In genomic region chr9:45181770-45182169, GRCm38 (mm10) we compare ENCODE assay signal across 12 mouse cellular contexts. TPM values are rescaled to one million over a fixed set of nuclear protein-coding genes. Genes with fewer than 3 reads are reported as not detected.
DNase-seq lines count a peak whose midpoint lies in the region; ATAC-seq and TF ChIP-seq lines count a peak whose summit lies in the region.
"Had no signal": no experiment of that assay in that cellular context is flagged by ENCODE, and none has a peak within 500 bp of the region (broad histone marks: within the 10 kb centered on the region; RNA-seq: fewer than 3 reads in every experiment).

BC049352 (plus strand) TSS chr9:45182007.

- DNase-seq in heart, adult 18-20 months = peak; percentile 10 to 49
- DNase-seq in heart, embryonic 10.5 days (ENCODE audit: low spot score) = no peak
- DNase-seq in liver = peak; percentile 11
- DNase-seq in liver, embryonic 11.5 days (ENCODE audit: low spot score) = no peak
- peak; percentile 60 to 81 for DNase-seq in kidney, adult 8-10 months
- no peak for DNase-seq in Muller cell, postnatal 12 days (ENCODE audit: inconsistent ontology term)
- DNase-seq: cerebellum, postnatal 36 days; lung, postnatal 4 days had no signal

- no peak within 1 kb of the TSS for H3K27ac ChIP-seq in heart, embryonic 10.5 days
- no peak within 1 kb of the TSS for H3K27ac ChIP-seq in liver, embryonic 11.5 days (ENCODE audit: low read depth, low read length)
- peak within 1 kb of the TSS; percentile 24; the same call in 1 of the 2 replicates for H3K27ac ChIP-seq in cortical plate, adult 2 months (ENCODE audit: insufficient read depth, low read length)
- H3K27ac ChIP-seq in neural tube, embryonic 15.5 days (replicated peaks) = no peak within 1 kb of the TSS

- no peak for ATAC-seq in liver, embryonic 11.5 days (replicated peaks; ENCODE audit: low FRiP score)
- ATAC-seq in neural tube, embryonic 15.5 days (ENCODE audit: low FRiP score) = no peak

- no peak within 1 kb of the TSS for H3K4me3 ChIP-seq in heart, embryonic 10.5 days
- no peak within 1 kb of the TSS for H3K4me3 ChIP-seq in liver, embryonic 11.5 days (ENCODE audit: low read depth, low read length)
- no peak within 1 kb of the TSS for H3K4me3 ChIP-seq in cortical plate, adult 2 months (ENCODE audit: insufficient read depth, low read length)
- no peak within 1 kb of the TSS for H3K4me3 ChIP-seq in neural tube, embryonic 15.5 days (replicated peaks)

- H3K9ac ChIP-seq in liver, embryonic 11.5 days (ENCODE audit: low read depth, low read length) = no peak within 1 kb of the TSS
- H3K9ac ChIP-seq in neural tube, embryonic 15.5 days (replicated peaks) = no peak within 1 kb of the TSS

- 29% methylated on average over 2 of the region's 2 CpGs for WGBS in heart, embryonic 10.5 days
- WGBS in liver, embryonic 11.5 days = 13% methylated on average over 2 of the region's 2 CpGs
- WGBS in neural tube, embryonic 15.5 days = 34% methylated on average over 2 of the region's 2 CpGs

- H3K27me3 ChIP-seq in heart, embryonic 10.5 days (ENCODE audit: insufficient read depth, poor library complexity, severe bottlenecking) = peaks cover 29% of the 10 kb centered on the region
- 0 out of 2 replicates have a peak, but pooled peaks cover 4% of the 10 kb centered on the region for H3K27me3 ChIP-seq in liver, embryonic 11.5 days (replicated peaks; ENCODE audit: control insufficient read depth, insufficient read depth, low read length)
- H3K27me3 ChIP-seq in neural tube, embryonic 15.5 days (replicated peaks) = no peaks in the 10 kb centered on the region

- no peaks in the 10 kb centered on the region for H3K36me3 ChIP-seq in heart, embryonic 10.5 days
- no peaks in the 10 kb centered on the region for H3K36me3 ChIP-seq in liver, embryonic 11.5 days (ENCODE audit: control insufficient read depth, insufficient read depth, low read length)
- H3K36me3 ChIP-seq in neural tube, embryonic 15.5 days = no peaks in the 10 kb centered on the region

- no peak within 1 kb of the TSS for H3K4me2 ChIP-seq in liver, embryonic 11.5 days
- H3K4me2 ChIP-seq in neural tube, embryonic 15.5 days = no peak within 1 kb of the TSS

- TF ChIP-seq POLR2A in cortical plate, adult 2 months (IDR thresholded peaks at IDR 0.05; ENCODE audit: extremely low read depth, insufficient read depth, low read length) = no peak

- H3K4me1 ChIP-seq in heart, embryonic 10.5 days = no peaks in the 10 kb centered on the region
- H3K4me1 ChIP-seq in liver, embryonic 11.5 days (replicated peaks; ENCODE audit: control insufficient read depth, insufficient read depth, low read length) = no peaks in the 10 kb centered on the region
- peaks cover 6% of the 10 kb centered on the region; the same call in 1 of the 2 replicates for H3K4me1 ChIP-seq in cortical plate, adult 2 months (ENCODE audit: control insufficient read depth, insufficient read depth, low read length)
- H3K4me1 ChIP-seq in neural tube, embryonic 15.5 days = no peaks in the 10 kb centered on the region

- no peaks in the 10 kb centered on the region for H3K9me3 ChIP-seq in heart, embryonic 10.5 days
- H3K9me3 ChIP-seq in liver, embryonic 11.5 days (ENCODE audit: control insufficient read depth, low read length) = no peaks in the 10 kb centered on the region
- no peaks in the 10 kb centered on the region for H3K9me3 ChIP-seq in neural tube, embryonic 15.5 days (replicated peaks)

- TF ChIP-seq CTCF in cortical plate, adult 2 months (IDR thresholded peaks at IDR 0.05; ENCODE audit: extremely low read depth, insufficient read depth, low read length) = no peak

RNA-seq across cellular contexts. Expression of gene BC049352, which starts in this region (rescaled TPM):
- total RNA-seq in heart, adult 18-20 months (2021) = under 1 TPM in 1 of 2 experiments, not detected in 1; 0.41 TPM
- polyA plus RNA-seq in heart, embryonic 10.5 days (2016; fragmentation: Nextera tagmentation; extraction: Ambion mirVana) = not detected in 2 replicates
- polyA plus RNA-seq in liver, embryonic 11.5 days (2014; fragmentation: Nextera tagmentation; extraction: Ambion mirVana) = 0.15 TPM in 1 of 2 replicates, not detected in the other
- polyA plus RNA-seq in cortical plate, adult 2 months (2012; rRNA removed) = 1.5 and 1.8 TPM in 2 replicates
- polyA plus RNA-seq in neural tube, embryonic 15.5 days (2015; fragmentation: Nextera tagmentation; extraction: Ambion mirVana) = not detected in 2 replicates
- polyA plus RNA-seq: heart, postnatal 0 days; limb, embryonic 11.5 days had no signal

Comparison
In these comparisons a context has a peak if more than half of its experiments do, and no peak if none do; other contexts are left out.
1. DNase-seq: peak in liver (single experiment) and kidney, adult 8-10 months (2 of 2); none in heart, embryonic 10.5 days (single experiment), liver, embryonic 11.5 days (single experiment) and Muller cell, postnatal 12 days (single experiment).
2. Peak in DNase-seq in heart, adult 18-20 months; RNA of the gene not detected or under 1 TPM.